Mouse (Mus musculus) cerebellum, adult 2 months (tissue): ENCODE data around the gene 1810009A15Rik.

ENCODE experiments used
- CTCF ChIP-seq: fragments of 200-500 bp; IDR thresholded peaks from 2 replicates; pipeline ENCODE4 v1.5.1; 2011; ENCODE audit warnings: low read depth, mild to moderate bottlenecking, control low read depth, low read length, moderate library complexity, borderline replicate concordance; ENCODE audit not compliant: insufficient read depth
- POLR2A ChIP-seq: fragments of 200-500 bp; IDR thresholded peaks from 2 replicates; pipeline ENCODE4 v1.6.1; 2011; ENCODE audit warnings: low read length, control low read depth, borderline replicate concordance; ENCODE audit not compliant: insufficient read depth

- TF ChIP-seq POLR2A (no peak), CTCF (no peak)
Measured at GRCm38 (mm10) chr19:8930771-8931170, 42.1 kb downstream of the 1810009A15Rik start.
